Mouse (Mus musculus): ENCODE measurements around the gene Rpl22.

Rpl22 gene

DNA sequence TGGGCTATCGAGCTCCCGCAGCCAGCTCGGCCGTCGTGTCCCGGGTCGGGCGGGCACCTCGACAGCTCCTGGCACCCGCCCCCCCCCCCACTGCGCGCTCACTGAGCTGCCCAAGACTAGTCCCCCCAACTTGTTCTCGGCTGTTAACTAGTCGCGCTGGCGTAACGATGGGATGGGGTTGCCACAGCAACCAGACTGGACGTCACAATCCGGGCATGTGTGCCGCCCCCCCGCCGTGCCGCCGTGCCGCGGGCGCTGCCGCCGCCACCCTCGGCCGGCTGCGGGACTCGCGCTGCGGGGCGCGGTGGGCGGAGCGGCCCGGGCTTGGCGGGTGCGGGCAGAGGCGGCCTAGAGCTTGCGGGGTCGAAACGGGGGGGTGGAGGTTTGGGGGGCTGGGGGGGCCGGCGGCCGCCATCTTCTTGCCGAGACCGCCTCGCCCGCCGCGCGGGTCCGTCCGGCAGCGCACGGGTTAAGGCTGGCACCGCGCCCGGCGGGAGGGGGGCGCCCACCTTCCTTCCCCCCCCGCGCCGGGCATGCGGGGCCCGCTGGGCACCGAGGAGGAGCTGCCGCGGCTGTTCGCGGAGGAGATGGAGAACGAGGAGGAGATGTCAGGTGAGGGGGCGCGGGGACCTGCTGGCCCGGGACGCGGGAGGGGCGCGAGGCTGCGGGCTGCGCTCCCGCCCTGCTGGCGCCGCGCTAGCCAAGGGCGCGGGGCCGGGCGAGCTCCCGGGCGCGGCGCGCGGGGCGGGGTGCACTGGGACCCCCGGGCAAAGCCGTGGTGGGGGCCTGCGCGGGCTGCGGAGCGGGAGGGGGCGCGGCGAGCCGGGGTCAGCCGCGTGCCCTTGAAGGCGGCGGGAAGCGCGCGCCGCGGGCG, 13.1 kb downstream of the Rpl22 start, which contains the start of gene Chd5:
Gene Chd5, plus strand, starts transcription at position 233 of the 874 bp plus-strand sequence.
- no peak for DNase-seq (ENCODE audit: low read depth, low spot score)

DNA sequence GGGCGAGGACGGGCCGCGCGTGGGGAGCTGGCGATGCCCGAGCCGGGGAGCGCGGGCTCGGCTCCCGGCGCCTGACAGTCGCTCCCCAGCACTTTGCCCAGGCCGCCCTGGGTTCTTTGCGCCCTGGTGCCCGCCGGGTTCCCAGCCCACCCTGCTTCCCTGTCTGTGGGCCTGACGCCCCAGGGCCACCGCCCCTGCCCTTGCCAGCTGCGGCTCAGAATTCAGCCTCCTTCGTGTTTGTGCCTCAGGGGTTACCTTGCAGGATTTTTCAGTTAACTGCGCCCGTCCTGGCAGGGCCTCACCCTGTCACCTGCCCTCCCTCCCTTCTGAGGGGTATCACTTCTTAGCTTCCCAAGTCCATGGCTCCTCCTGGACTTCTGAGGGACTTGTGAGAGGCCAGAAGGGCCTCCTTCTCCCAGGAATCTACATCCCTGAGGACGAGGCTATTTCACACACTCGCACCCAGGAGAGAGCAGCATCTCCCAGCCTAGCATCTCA, 13.8 kb downstream of the Rpl22 start:
- no peak for DNase-seq (ENCODE audit: low read depth, low spot score)

DNA sequence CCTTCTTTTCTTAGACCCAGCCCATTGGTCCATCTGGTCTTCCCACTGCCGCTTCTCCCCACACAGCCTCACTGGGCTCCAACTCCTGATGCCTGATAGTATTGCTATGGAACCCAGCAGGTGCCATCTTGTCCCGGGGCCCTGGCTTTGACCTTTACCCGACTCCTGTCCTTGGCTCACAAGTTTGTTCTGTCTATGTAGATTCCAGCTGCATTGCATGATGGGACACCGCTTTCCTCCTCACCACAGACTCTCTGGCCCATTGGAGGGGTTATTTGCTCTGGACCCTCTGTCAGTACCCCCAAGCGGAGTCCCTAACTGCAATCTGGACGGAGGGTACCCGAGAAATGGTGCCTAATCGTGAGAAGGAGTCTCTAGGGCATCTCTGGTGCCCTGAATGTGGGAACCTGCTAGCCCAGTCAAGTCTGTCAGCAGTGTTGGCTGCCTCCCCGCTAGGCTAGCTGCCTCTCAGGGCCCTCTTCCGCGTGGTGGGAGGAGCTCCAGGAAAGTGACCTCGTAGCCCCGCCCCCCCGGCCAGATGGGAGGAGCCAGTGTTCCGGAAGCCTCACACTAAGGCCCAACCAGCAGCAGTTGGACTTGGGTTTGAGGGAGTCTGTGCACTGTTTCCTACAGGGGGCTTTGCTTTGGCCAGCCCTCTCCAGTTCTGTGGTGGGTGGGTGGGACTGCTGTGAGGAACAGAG, 15.2 kb downstream of the Rpl22 start:
- no peak for DNase-seq (ENCODE audit: low read depth, low spot score)

DNA sequence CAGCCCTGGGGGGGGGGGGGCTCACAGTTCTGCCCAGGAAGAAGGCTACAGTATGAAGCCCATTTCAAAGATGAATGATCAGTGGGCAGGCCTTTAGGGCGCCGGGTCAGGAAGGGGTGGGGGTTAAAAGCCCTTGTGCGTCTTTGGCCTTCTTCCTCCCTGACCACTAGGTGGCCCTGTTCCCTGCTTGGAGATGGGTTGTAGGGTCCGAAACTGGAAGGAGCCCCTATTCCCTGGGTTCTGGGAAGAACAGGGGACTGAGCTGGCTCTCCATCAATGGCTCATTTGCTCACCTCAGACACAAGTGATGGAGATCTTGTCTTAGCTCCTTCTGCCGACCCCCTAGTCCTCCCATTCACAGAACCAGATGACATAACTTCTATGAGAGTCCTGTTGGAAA, 17.8 kb downstream of the Rpl22 start:
- peak; percentile 29 for DNase-seq (ENCODE audit: low read depth, low spot score)

DNA sequence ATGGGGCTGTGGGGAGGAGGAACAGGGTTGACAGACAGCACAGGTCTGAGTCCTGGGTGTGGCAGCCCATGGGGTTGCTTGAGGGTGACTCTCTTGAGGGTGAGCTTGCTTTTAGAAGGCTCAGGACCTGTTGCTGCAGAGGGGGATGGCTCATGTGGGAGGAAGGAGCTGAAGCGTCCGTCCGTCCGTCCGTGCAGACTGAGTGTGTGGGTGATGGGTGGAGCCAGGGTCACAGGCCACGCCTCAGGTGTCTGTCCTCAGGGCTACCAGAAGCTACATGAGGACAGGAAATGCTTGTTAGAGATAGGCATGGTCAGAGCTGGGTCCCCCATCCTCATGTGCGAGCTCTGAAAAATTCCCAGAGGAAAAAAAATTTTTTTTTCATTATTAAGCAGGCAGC, 19.1 kb downstream of the Rpl22 start:
- DNase-seq (ENCODE audit: low read depth, low spot score) = no peak

DNA sequence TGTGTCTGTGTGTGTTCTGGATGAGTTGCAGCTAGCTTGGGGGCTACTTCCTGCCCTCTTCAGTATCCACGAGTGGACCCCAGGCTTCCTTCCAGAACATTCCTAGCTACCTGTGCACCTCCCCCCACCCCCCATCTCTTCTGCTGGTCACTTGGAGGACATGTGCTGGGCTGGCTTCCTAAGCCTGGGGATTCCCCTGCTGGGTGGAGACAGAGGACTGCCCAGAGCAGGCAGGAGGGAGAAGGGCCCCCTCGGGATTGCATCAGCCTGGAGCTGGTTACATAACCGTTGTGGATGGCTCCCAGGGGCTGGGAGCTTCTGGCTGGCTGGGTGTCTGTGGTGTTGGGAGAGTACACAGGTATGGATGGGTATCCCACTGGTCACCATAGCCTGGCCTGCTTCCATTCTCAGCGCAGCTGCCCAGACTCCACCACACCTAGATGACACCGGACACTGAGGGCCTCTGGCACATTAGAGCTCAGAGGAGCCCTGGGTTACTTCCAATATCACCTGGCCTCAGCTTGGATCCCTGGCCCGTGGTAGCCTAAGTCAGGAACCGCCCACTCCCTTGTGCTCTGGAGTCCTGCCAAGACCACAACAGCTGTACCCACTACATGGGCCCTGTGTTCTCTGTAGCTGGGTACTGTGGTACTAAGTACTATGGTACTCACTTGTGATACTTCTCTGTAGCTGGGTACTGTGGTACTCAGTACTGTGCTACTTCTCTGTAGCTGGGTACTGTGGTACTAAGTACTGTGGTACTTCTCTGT, 19.8 kb downstream of the Rpl22 start:
- DNase-seq (ENCODE audit: low read depth, low spot score) = peak; percentile 89

DNA sequence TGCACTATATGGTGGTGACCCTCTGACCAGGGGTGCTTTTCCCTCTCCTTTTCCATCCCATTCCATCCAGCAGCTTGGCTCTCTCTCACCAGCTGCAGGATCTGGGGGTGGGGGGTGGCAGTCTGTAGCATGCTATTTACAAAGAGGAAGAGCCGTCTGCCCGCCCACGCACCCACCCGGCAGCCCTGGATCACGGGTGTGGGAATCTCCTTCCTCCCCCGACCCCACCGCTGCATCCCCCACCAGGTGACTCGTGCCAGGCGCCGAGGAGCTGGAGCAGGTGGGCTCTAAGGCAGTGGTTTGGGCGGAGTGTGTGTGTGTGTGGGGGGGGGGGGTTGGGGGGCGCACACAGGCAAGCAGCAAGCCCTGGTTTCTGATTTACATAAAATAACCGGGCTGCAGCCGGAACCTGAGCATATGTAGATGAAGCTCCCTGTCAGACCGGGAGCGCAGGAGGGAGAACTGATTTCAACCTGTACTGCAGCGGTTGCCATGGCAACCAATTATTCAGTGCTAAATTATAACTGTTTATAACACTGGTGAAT, 24.4 kb downstream of the Rpl22 start:
- no peak for DNase-seq (ENCODE audit: low read depth, low spot score)

DNA sequence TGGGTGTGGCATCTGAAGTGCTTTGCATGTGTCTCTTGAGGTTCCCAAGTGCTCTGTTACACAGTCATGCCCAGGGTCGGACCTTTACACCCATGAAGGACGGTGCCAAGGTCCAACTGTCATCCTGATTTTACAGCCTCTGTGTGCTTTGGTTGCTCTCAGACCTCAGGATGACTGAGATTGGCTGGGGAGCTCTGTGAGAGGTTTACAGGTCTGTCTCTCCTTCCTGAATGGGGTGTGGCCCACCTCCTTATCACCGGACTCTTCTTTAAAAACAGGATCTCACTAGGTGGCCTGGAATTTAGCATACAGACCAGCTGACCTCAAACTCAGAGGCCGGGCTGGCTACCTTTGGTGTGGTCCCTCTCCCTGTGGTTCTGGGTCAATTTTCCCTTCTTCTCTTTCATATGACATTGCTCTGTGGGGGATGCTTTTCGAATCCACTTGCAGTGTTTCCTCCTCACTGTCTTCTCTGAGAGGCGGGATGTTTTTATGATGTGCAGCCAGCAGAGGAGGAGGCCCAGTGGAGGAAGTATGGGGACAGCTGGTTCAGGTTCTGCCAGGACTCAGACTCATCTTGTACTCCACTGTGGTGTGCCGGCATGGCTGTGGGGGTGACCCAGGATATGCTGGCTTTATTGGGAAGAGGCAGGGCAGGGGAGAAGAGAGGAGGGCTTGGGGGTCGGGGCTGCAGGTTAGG, 25.3 kb downstream of the Rpl22 start:
- DNase-seq (ENCODE audit: low read depth, low spot score) = no peak

DNA sequence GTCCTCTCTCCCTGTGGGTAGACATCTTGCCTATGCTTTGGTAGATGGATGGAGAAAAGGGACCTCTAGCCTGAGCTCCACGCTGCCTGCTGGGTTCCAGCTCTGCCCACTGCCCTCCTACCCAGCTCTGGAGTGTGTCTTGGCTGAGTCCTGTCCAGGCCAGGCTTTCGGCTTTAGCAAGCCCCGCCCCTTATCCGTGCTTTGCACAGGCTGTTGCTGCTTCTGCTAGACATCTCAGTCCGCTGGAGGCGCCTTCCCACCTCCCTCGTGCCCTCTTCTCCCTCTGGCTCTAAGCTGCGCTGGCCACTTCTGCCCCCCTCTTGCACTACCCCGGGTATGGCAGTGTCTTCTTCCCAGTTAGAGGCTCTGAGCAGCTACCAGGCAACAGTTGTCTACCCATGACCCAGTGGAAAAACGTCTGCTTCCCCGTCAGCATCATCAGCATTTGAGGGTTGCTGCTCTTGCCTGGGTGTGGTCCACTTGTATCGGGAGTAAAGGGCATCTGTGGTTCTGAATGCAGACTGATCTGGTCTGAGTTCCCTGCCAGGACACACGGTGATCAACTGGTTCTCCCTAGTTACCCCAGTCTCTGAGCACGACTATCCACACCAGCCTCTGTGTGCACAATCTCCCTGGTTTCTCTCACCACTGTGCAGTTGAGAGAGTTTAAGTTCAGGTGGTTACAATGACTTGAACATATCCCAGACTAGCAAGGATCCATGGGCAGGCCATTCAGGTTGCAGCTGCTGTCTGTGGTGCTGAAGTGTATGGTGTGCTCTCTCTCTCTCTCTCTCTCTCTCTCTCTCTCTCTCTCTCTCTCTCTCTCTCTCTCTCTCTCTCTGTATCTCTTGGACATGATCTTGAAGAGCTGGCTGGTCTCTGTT, 26.1 kb downstream of the Rpl22 start:
- DNase-seq (ENCODE audit: low read depth, low spot score) = peak; percentile 59

DNA sequence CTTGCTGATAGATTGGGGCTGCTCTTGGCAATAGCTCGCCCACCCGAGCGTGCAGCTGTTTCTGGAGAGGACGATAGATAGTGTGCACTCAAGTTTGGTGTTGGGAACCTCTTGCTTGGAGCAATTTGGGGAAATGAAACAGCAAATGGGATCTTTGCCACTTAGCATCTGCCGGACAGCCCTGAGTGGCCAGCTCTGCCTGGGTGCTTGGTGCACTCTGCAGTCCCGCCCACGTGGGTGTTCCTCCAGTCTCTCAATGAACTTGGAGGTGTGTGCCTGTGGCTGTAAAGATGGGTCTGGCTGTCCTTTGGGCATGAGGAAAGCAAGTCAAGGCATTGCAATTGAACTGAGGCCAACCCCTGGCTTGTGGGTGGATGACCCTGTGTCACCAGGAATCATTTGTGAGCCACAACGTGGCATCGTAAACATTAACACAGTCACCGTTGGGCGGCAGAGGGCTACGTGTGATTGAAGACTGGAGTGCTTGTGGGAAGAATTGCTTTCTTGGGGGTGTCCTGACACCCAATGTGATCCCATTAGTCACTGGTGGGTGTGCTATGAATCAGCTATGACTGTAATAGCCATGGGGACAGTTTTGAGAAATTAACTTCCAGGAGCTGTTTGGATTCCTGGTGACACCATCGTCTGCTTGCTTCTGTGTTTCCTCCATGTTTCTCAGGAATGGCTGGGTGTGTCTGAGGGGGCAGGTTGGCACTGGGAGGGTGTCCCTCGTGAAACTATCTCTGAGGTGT, 28.5 kb downstream of the Rpl22 start:
- peak; percentile 38 for DNase-seq (ENCODE audit: low read depth, low spot score)

DNA sequence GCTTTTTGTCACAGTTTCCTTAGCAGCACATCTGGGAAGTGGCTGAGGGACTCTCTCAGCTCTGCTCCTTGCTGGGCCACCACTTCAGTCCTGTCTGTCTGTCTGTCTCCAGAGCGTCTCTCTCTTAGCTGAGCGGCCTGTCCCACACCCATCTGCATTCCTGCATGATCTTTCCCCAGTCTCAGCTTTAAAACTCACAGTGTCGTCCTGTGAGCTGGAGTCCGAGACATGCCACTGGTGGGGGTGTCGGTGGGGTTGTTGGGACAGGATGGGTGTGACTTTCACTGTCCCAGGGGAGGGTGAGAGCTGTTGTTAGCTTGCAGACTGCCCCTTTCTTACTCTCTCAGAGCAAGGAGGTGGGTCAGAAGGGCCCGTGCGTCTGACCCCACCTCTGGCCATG, 30.1 kb downstream of the Rpl22 start:
- no peak for DNase-seq (ENCODE audit: low read depth, low spot score)

DNA sequence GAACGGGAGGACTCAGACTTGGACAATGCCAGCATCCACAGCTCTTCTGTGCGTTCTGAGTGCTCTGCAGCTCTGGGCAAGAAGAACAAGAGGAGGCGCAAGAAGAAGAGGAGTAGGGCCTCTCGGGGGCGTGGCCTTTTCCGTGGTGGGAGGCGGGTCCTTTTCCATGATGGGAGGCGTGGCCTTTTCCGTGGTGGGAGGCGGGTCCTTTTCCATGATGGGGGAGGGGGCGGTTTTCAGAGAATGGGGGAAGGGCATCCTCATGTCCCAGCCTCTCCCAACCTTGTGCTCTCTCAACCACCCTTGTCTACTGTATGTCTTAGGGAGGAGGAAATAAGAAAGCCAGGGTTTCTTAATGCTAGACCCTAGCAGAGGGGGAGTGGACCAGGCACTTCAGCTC, 34.2 kb downstream of the Rpl22 start:
- DNase-seq (ENCODE audit: low read depth, low spot score) = no peak

DNA sequence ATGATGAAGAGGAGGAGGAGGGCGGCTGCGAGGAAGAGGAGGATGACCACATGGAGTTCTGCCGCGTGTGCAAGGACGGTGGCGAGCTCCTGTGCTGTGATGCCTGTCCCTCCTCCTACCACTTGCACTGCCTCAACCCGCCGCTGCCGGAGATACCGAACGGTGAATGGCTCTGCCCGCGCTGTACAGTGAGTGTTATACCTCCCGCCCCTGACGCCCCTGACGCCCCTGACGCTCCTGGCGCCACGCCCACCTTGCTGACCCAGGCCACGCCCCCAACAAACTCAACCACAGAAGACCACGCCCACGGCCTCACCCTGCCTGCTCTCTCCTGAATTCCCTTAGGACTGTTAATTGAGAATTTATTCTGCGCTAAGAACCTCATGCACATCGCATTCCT, 35.3 kb downstream of the Rpl22 start:
- no peak for DNase-seq (ENCODE audit: low read depth, low spot score)

DNA sequence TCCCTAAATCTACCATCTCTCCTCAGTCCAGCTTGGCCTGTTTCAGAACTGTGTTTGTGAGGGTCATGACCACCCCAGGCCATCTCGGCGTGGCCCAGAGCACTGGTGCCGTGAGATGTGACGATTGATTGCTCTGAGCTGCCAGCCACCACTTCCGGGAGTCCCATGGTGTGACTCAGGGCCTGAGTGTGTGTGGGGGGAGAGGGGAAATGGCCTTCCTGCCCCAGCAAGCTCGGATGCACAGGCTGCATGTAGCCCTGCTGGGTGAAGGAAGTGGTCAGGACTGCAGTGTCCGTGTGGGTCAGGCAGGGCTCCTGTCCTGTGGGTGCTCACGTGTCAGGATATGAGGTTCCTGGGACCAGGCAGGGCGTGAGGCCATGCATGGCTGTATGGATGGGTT, 36.6 kb downstream of the Rpl22 start:
- DNase-seq (ENCODE audit: low read depth, low spot score) = peak; percentile 51

DNA sequence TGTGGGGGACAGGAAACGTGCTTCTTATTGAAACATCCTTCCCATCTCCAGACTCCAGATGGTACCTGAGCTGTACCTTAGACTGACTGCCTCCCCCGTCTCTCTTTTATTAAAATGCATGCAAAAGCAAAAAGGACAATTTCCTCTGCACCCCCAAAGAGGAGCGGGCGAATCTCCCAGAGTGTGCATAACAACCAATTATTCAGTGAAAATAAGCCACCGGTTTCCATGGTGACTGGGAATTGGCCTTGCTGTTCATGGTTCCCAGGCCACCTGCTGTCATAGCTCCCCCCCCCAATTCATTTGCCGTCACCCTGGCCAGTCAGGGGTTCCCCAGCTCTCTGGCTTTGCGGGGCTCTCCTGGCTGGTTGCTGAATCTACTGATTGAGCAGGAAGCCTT, 39.7 kb downstream of the Rpl22 start:
- DNase-seq (ENCODE audit: low read depth, low spot score) = no peak

DNA sequence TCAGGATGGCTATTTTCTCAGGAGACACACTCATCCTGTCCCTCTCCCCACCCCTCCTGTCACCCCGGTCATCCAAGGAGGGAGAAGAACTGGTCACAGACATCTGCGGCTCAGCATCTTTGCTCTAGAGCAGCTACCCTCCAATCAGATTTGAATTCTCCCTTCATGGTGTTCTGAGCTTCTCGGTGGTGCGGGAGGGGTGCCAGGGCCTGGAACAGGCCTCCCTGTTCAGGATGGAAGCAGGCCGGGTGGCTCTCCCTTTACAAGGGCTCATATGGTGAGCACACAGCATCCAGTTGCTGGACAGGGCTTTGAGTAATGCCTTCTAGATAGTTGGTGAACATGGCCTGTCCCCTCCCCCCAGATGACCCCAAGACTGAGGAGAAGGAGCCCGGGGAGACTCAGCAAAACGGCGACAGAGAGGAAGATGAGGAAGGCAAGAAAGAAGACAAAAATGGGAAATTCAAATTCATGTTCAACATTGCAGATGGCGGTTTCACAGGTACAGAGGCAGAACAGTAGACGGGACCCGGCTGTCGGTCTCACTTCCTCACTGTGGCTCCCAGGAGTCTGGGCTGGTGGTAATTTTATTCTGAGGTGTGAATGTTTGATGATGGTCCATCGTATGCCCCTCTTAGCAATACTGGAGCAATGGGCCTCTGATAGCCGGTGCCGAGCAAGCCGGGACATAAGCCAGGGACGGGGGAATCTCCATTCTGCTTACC, 57.1 kb downstream of the Rpl22 start:
- no peak for DNase-seq (ENCODE audit: low read depth, low spot score)
